Mouse (Mus musculus) telencephalon, adult 2 months (tissue): ENCODE data around the gene Zfyve27.
A peak's percentile ranks its signal among the peaks of the same experiment; 100 is the strongest.

Experiments used
- DNase-seq: peaks from one replicate; pipeline ENCODE4 v3.0.0-alpha.2; 2011; ENCODE audit warnings: low read depth, low spot score

The Zfyve27 gene

DNA sequence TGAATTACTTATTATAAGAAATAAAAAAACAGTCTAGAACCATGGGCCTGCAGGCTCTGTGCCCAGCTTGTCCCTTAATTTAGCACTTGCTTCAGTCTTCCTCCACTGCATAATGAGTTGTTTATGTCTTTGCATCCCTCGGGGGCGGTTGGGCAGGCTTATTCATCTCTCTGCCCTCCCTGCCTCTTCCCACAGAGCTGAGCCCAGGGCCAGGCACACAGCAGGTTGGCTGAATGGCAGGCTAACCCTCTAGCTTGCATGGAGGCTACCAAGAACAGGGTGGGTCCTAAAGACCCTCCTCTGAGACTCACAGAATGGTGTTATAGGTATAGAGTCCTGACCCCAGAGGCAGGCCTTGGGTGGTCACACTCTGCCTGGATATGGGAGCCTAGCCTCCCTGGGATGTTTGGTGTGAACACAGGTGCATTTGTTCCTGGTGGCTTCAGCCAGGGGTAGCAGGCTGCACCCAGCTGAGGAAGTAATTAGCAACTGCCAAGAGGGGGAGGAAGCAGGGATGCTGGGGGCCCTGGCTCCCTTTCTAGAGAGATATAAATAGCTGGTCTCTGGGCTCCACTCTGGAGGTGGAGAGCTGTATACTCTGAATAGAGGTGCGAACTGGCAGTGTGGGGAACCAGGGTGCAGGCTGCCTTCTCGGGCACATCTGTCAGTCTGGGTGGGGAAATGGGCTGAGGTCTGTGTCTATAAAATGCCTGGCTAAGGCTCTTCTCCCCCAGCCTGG, 74.0 kb downstream of the Zfyve27 start:
- DNase-seq: peak; percentile 74

DNA sequence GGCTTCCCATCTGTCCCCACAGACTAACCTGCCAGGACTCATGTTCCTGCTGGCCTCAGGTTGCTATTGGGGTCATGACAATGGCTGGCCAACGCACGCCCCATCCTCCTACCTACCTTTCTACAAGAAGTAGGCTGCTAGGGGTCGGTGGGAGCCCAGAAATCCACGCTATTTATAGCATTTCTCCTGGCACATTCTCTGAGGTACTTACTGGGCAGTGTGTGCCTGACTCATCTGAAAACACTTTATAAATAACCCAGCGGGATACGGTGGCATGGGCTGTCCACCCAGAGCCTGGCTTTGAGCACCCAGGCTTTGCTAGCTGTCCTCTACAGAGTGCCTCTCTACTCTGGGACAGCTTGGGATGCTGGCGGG, 74.6 kb downstream of the Zfyve27 start:
- peak; percentile 44 for DNase-seq

DNA sequence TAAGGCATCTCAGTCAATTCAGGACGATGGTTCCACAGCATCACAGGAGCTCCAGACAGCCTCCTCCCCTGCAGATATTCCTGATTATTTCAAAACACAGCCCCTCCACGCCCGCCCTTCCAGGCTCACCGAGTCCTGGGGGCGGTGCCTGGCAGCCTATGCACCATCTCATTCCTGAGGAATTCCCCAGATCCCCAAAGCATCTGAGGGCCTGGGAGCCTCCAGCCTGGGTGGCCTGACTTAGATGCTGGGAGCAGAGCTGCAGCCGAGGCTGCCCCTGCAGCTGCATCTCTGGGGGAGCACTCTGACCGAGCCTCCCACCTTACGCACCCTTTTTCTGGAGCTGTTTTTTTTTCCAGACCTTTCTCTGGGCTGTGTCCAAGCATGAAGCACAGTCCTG, 77.1 kb downstream of the Zfyve27 start:
- no peak for DNase-seq

DNA sequence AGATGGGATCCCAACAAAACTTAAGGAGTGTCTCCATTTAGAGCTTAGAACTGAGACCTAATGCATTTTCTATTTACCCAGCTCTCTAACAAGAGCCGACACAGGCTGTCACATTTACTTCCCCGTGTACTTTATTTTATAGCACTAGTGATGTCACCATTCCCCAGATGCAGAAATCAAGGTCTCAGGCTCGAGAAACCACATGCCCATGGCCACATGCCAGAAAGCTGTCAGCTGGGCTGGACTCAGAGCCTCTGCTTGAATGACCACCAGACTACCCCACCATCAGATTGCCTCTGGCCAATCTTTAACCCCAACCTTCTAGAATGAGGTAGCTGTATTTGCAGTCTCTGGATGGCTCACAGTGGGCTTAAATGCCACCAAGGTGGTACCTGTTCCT, 79.7 kb downstream of the Zfyve27 start:
- DNase-seq: no peak
